Mouse (Mus musculus): ENCODE data around the gene Gm4491.
A peak's percentile ranks its signal among the peaks of the same experiment; 100 is the strongest.

Gm4491 gene

DNA sequence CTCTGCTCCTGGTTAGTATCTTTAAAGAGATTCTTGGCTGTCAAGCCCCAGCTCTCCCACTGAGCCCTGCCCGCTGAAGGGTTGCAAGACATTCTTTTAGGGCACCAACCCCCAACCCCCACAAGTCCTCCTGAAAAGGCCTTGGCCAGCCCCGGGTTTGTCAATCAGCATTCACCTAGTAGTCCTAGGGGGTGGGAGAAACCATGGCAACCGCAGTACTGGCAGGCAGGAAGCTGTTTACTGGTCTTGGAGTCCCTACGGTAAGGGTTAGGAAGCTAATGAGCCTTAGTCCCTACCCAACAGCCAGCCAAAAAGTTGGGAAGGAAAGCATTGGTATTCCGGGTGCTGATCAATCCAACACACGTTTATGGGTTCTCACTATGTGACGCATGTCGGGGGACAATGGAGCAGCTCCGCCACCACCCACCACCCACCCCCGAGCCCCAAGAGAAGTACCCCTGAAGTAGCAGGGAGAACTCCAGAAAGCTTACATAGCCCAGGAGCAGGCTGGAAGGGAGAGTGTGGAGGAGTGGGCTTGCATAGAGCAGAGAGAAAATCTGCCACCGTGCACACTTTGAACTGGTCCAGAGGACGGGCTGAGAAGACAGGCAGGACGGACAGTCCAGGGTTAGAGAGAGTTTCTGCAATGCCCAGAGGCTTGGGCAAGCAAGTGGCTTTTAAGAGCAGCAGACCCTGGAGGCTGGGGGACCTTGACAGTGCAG is at the start of gene Gm4491:
Gene Gm4491, minus strand, starts transcription at position 61 of the 722 bp plus-strand sequence.
- no peak for DNase-seq (ENCODE audit: low read depth, low spot score)

DNA sequence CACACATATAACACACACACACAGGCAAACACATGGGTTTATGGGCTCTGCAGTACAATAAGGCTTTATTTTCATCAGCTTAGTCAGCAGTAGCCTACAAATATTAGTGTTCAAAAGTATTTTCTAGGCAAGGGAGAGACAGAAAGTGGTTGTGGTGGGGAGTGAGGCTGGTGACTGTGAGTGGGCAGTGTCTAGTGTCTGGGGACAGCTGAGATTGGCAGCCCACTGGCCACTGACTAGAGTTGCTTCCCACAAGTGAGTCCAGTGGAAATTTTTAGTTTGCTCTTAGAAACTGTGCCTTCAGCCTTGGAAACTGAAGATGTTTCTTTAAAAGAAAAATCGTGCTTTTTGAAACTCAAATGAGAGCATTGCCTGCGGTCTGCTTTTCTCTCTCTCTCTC is 46.1 kb upstream of the Gm4491 start:
- DNase-seq (ENCODE audit: low read depth, low spot score), result no peak

DNA sequence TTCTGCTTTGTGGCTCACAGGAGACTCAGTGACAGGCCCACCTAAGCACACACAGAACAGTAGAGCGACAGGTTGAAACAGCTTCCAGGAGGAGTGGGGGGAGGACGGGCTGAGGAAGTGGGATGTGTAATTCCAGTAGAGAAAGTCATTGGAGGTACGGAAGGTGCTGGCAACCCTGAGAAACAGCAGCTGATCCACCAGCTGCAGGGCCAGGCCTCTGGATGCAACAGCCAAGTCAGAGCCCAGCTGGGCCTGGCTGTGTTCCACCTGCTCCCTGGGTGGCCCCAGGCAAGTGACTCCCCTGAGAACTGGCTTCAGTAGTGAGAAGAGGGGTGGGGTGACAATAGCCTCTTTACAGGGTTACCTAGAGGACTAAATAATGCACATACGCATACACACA is 45.5 kb upstream of the Gm4491 start:
- DNase-seq (ENCODE audit: low read depth, low spot score), result no peak

DNA sequence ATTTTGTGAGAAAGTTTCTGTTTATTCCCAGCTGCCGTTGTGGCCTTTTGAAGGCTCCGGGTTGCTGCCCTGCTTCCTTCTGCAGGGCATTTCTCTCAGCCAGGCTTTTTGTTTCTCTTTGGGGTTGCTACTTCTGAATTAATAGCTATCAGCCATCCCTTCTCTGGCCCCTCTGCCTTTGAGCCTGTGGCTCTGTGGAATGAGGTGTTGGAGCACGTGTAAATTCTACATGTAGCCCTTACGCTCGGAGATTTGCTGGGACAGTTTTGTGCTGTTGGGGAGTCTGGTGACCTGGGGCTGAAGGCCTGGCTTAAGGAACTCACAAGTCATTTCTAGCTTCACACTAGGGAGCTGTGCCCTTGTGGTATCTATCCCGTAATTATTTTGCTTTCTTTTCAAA is 39.2 kb upstream of the Gm4491 start:
- DNase-seq (ENCODE audit: low read depth, low spot score), result no peak

DNA sequence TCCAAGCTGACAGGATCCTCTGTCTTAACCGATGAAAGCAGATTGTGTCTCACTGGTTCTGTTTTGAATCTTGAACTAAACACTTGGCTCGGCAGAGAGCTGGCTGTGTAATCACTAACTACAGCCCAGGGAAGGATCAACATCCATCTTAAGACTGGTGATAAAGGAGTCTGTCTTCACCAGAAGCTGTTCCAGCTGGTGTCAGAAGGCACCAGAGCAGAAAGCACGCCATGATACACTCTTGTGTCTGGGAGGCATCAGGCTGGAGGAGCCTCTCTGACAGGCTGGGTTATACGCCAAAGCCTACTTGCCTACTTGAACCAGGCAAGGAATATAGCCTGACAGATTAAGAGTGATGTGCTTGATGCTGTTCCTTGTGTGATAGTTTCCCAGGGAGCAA is 30.1 kb upstream of the Gm4491 start:
- DNase-seq (ENCODE audit: low read depth, low spot score), result no peak

DNA sequence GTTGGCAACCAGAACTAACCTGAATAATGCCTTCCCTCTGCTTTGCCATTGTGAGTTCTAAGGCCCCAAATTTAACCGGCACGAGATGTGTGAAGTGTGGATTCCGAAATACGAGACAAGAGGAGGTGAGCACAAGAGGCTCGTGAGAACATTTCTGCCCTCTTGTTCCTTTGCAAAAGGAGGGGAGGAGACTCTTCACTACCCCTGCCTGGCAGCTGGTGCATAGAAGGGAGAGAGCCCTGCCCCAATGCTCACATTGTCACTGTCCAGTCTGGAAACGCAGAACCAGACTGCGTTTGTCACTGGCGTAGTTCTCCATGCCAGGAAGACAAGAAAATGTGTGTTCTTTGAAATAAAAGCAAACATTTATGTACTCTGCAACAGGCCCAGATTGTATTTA is 19.6 kb upstream of the Gm4491 start:
- no peak for DNase-seq (ENCODE audit: low read depth, low spot score)

DNA sequence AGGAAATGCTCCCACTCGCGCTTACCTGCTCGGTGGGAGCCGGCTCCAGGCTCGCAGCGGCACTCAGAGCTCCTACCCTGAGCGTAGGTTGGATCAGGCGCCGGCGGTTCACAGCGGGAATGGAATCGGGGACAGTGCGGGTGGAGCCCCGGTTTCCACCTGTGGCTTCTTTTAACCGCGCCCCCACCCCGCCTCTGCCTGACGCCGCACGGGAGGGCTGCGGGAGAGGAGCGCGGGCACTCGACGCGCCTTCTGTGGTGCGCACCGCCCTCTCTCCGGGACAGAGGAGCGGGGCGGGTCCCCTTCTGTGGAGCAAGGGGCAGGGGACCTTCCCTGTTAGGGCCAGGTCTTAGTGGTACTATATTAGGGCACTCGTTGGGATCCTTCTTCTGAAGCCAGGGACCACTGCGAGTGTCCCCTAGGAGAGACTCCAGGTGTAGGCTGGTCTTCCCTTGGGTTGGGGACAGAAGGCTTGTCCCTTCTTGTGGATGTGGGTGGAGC is 17.5 kb upstream of the Gm4491 start, which contains the start of gene Gjb6:
Gene Gjb6, minus strand, starts transcription at position 451 of the 501 bp plus-strand sequence.
- DNase-seq (ENCODE audit: low read depth, low spot score), result no peak

DNA sequence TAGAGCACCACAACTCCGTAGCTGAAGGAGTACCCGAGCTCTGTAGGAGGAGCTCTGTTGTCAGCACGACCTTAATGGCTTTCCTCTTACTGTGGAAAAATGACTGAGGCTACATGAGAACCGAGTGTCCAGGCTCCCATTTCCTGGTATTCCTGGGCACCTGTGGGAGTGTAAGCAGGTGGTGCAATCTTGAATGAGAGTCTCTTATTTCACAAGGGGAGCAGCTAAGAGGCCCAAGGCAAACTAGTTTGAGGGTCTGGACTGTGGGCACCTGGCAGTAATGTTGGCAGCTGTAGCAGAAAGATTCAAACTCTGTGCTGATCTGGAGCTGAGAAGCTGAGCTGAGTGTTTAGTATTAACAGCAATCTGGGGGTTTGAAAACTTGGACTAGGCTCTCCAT is 11.7 kb upstream of the Gm4491 start:
- no peak for DNase-seq (ENCODE audit: low read depth, low spot score)

DNA sequence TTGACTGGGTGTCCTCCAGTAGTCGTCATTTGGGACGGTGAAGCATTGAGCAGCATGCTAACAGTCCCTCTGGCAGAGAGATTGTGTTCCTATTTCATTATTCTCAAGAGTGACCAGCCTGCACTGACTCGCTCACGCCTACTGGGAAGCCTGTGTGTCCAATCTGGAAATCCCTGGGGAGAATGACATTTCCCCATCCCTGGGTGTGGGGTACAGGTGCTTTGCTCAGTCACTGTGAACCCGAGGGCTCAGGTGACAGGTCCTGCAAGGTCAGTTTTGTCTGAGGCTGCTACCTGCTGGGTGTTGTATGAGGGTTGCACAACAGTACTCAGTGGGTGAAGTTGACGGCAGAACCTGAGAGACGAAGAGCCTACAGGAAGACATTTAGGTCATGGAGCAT is 6.6 kb upstream of the Gm4491 start:
- no peak for DNase-seq (ENCODE audit: low read depth, low spot score)

DNA sequence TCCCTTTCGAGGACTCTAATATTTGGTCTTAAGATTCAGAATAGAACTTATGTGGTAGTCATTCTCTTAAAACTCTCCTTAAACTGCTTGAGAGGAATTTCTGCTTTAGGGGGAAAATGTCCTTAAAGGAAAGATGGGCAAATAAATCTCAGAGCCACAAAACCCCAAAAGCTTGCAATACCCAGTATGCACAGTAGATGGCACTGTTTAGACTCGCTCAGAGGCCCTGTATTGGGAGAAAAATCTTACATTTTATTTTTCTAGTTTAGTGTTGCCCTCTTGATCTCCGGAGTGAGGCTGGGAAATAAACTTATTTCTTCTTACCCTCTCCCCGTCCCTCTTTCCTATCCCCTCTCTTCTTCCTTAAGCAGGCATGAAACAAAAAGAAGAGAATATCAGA is 6.5 kb downstream of the Gm4491 start:
- peak; percentile 27 for DNase-seq (ENCODE audit: low read depth, low spot score)

DNA sequence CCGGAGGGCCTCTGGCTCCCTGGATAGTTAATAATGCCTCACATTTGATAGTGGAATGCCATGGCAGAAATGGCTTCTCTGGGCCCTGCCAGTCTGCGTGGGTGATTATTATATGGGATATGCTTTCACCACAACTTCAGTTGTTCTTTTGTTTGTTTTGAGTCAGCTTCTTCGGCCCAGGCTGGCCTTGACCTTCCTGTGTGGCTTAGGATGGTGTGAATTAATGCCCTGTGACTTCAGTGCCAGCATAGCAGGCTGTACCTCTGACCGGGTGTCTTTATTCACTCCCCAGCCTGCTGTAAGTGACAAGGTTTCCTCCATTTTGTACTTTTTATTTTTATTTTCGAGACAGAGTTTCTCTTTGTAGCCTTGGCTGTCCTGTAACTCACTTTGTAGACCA is 7.8 kb downstream of the Gm4491 start:
- no peak for DNase-seq (ENCODE audit: low read depth, low spot score)

DNA sequence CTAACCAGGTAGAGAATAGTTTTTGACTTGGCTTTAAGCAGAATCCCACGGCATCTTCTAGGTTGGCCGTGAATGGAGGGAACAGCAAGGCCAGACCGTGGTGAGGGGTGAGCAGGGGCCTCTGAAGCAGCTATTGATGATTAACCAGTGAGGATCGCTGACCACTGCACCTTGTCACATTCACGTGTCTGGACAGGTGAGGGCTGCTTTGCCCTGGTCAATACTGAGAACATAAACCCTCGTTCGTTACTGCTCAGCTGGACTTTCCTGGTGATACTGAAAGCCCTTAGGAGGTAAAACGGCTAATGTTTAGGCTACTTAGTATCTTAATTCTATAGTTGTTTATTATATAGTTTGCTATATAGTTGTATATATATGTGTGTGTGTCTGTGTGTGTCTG is 8.6 kb downstream of the Gm4491 start:
- no peak for DNase-seq (ENCODE audit: low read depth, low spot score)

DNA sequence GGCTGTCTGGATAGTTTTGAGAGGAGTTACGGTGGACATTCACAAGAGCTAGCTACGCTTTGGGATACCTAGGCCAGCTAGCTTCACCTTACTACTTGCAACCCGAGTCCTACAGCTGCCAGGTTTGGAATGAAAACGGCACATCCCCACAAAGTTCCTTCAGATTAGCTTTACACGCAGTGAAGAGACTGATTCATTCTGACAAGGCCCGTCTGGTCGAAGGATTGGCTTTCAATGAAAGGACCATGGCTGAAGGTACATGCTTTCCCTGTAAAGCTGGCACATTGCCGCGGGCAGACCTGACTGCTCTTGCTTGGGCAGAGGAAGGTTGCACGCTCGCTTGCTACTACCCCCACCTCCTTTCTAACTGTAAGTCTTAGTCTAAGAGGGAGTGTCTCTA is 10.0 kb downstream of the Gm4491 start:
- no peak for DNase-seq (ENCODE audit: low read depth, low spot score)

DNA sequence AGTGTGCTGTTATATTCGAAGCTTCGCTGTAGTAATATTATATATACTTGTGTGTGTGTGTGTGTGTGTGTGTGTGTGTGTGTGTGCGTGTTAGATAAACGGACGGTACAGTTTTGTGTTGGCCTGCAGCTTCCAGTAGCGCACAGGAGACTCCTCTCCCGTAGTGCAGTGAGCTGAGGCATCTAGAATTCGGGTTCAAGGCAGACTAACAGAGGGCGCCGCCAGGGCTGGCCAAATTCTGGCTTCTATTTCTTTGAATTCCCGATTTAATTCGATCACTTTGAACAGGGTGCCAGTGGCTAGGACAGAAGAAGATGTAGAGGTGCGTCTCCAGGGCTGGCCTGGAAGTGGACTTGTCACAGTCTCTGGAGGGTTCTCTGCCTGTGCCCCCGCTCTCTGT is 10.6 kb downstream of the Gm4491 start:
- no peak for DNase-seq (ENCODE audit: low read depth, low spot score)

DNA sequence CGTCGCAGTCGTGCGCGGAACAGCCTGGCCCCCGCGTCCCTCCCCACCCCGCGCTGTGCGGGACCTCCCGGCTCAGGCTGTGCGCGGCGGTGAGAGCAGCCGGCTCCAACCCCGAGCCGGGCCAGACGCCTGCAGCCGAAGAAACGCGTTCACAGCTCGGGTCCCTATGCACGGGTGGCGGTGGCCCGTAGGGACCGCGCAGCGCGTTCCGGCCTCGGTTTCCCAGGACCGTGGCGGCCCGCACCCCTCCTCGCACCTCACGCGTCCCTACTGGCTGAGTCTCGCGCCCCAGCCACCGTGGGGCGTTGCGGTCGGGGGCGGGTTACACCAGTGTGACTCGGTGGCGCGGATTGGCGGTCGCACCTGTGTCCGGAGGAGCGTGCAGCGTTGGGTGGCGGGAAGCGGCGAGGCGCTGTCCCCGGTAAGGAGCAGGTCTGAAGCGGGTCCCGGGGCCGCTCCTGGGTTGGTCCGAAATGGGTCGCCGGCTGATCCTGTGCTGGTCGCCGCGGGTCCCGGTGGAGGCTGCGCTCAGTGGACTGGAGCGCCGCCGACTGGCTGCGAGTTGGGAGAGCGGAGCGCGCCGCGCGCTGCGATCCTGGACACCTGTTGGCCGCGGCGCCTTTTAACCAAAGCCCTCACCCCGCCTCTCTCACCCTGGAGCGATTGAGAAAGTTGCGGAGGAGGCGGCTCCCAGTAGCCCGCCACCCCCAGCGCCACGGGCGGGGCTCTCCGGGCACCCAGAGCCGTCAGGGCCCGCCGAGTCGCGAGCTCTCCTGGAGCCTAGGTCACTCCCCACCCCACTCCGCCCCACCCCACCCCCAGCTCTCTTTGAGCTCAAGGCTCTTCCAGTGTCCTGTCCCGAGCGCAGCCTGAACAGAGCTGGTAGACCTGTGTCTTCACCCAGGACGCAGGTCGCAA is 11.3 kb downstream of the Gm4491 start, which contains the start of gene Gjb2:
Gene Gjb2, minus strand, starts transcription at position 597 of the 918 bp plus-strand sequence.
- no peak for DNase-seq (ENCODE audit: low read depth, low spot score)

DNA sequence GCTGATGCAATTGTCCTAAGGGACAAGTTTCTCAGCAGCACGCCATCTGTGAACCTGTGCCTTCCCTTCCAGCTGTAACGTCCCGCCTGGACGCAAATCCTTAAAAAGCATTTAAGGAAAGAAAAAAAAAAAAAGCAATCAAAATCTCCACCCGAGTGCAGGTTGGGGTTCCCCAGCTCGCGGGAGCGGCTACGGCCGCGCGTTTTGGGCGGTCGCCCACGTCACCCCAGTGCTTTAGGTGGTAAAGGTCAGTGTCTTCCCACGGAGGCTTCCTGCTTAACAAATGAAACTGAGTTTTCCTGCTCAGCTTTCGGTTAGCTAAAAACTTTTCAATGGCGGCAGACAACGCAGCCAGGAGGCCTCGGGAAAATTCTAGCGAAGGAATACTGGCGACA is 12.0 kb downstream of the Gm4491 start:
- DNase-seq (ENCODE audit: low read depth, low spot score), result no peak

DNA sequence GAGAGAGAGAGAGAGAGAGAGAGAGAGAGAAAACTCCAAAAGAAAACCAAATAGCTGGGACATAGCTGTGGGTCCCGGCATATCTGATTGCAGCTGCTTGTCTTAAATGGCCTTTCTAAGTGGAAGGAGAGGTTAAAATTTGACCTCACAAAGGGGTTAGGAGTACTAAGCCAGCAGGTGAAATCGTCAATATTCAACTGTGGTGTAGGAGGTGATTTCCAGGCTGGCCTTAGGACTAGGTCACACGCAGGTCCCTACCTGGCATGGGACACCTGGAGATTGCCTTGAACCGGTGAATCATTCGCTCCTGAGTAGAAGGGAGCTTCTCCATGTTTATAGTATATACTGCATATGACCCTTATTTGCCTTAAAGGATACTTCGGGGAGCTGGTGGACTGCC is 12.6 kb downstream of the Gm4491 start:
- no peak for DNase-seq (ENCODE audit: low read depth, low spot score)

DNA sequence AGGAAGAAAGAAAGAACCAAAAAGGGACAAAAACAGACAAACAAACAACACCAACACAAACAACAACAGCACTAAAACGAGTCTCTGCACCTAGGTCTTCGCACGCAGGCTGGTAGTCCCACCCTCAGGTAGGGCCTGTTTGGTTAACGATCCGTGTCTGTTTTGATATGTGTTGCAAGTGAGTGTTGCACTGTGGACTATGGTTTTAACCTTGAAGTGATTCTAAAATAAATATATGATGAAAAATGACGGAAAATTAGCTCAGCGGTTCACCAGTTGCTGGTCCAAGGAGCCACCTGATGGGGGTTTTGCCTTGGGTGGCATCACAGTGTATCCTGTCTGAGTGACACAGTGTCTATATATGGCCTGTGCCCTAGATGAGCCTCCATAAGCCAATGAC is 14.1 kb downstream of the Gm4491 start:
- DNase-seq (ENCODE audit: low read depth, low spot score), result no peak

DNA sequence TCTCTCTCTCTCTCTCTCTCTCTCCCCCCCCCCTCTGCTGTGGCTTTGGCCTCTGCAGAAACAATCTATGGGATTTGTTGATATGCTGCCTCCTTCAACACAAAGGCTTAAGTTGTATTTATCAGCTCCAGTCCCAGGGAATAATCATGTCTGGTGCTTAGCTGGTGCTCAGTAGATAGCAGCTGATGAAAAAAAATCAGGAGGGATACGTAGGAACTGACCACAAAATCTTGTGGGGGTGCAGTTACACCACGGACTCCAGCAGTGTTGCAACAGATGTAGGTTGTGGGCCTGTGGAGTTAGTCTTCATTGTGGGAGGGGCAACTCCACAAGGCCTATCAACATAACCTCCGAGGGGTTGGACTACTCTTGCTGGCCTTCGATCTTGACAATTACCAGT is 19.8 kb downstream of the Gm4491 start:
- no peak for DNase-seq (ENCODE audit: low read depth, low spot score)

DNA sequence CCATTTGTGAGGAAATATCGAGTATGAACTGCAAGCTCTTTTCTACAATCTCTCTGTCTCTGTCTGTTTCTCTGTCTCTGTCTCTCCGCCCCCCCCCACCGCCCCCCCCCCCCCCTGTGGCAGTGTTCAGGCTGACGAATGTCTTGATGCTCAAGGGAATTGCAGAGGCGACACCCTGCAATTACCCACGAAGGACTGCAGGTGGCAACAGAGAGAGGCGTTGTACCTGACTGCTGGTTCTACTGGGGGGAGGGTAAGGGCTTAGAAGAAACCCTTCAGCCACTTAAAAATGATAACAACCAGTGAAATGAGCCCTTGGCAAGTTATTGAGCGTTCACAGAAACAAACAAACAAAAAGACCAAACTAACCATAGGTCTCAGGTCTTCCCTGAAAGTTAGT is 22.7 kb downstream of the Gm4491 start:
- no peak for DNase-seq (ENCODE audit: low read depth, low spot score)

DNA sequence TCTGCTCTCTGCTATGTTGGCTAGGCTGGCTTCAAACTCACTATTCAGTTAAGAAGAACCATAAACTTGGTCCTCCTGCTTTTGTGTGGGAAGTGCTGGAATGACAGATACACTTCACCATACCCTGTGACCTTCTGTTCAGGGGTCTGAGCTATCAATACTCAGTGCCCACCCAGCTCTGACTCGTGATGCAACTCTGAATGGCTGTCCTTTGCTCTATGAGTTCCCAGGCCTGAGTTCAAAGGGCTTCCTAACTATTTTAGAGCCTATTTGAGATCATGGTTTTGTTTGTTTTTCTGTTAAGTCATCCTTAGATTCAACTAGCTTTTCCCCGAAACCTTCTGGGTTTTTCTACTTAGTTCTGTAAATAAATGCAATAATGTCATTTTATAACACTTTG is 25.7 kb downstream of the Gm4491 start:
- DNase-seq (ENCODE audit: low read depth, low spot score), result no peak

DNA sequence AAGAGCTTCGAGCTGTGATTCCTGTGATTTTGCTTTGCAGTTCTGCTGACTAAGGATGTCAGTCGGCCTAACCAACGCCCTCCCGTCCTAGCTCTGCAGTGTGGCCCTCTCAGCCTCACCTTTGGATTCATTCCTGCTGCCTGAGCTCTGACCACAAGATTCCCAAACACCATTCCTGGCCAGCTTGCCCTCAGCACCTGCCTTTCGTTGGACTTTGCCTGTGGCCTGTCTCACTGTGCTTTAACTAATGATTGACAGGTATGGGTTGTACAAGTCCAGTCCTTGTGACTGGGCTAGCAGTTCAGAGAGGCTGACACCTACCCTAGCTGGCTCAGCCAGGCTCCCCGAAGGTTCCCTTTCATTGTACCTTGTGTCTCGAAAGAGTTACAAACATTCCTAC is 26.6 kb downstream of the Gm4491 start:
- DNase-seq (ENCODE audit: low read depth, low spot score), result no peak

DNA sequence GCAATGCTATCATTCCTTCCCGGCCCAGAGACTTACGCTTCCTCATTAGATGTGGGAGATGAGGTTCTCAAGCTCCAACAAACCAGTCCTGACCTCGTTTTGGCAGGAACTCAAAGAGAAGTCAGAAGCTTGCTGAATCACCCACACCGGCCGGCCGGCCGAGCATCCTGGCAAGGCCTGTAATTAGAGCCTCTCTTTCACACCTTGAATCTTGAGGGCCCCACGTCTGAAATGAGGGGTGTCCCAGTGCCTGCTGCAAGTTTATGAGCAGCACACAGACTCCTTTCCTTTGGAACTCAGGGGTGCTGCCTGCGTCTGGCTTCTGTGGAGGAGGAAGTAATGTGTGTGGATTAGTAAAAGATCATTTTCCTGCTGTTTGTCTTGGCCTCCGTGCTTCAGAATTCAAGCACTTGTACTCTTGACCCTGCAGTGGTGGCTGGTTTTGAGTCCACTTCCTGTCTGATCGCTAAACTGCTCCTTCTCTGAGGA is 31.5 kb downstream of the Gm4491 start:
- DNase-seq (ENCODE audit: low read depth, low spot score), result no peak
